Mouse (Mus musculus) heart, adult 8-10 months (tissue): Measurements from ENCODE around the gene Ifitm2. TPM values are rescaled to one million over a fixed set of nuclear protein-coding genes. Genes with fewer than 3 reads are reported as not detected.

Experiments
- DNase-seq: peaks from one replicate; pipeline ENCODE4 v3.0.0; 2022; ENCODE audit warnings: low spot score
- total RNA-seq, 4 experiments: library from RNA; stranded (reverse); gene quantifications; 2 replicates each; pipeline ENCODE4 v1.2.4; 2022

Gene Ifitm2
- total RNA-seq, 4 experiments from 2014 or later, result 86.2 to 101 (median 90.3) TPM

DNA sequence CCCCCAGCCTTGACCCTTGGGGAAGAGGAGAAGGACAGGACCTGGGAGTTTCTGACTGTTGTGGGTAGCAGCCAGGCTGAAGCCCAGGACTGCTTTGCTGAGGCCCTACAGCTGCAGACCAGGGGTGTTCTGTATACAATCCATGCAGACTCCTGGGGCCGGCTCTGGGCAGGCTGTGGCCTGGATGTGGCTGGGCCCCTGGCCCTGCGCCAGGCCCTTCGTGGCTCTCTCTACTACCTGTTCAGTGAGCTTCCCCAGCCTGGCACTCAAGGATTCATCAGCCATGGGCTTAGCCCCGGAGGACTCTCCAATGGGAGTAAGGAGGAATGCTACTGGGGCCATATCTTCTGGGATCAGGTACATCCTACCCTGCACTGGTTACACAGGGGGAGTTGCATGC lies 12.4 kb downstream of the Ifitm2 start:
- no peak for DNase-seq

DNA sequence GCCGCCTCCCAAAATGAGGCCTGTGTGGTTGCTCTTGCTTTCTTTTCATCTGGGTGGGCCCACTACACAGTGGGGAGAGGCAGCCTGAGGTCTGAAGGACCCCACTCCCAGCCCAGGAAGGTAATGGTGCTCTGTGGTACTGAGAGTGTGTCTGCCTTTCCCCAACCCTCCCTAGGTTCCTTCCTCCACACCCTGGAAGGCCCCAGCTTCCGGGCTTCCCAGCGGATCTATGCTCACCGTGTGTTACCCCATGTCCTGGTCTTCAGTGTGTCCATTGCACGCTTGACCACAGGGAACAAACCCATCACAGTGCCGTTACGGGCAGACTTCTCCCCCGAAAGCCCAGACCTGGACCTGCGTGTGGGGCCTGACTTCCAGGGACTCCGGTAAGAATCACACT lies 13.0 kb downstream of the Ifitm2 start:
- DNase-seq, result no peak

DNA sequence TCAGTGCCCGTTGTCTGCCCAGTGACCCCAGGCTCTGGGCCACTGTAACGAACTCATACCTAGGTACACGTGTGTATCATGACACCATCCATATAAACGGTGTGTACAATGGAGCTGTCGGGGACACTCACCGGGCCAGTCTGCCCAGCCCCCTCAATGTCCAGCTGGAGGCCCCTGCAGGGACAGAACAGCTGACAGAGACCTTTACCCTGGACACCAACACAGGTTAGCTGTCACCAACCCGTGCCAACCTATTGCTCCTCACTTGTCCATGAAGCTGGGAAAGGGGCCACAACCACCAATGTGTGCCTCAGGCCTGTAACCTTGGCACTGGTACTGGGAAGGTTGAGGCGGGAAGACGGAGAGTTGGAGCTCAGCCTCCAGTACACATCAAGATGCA lies 13.4 kb downstream of the Ifitm2 start:
- no peak for DNase-seq

DNA sequence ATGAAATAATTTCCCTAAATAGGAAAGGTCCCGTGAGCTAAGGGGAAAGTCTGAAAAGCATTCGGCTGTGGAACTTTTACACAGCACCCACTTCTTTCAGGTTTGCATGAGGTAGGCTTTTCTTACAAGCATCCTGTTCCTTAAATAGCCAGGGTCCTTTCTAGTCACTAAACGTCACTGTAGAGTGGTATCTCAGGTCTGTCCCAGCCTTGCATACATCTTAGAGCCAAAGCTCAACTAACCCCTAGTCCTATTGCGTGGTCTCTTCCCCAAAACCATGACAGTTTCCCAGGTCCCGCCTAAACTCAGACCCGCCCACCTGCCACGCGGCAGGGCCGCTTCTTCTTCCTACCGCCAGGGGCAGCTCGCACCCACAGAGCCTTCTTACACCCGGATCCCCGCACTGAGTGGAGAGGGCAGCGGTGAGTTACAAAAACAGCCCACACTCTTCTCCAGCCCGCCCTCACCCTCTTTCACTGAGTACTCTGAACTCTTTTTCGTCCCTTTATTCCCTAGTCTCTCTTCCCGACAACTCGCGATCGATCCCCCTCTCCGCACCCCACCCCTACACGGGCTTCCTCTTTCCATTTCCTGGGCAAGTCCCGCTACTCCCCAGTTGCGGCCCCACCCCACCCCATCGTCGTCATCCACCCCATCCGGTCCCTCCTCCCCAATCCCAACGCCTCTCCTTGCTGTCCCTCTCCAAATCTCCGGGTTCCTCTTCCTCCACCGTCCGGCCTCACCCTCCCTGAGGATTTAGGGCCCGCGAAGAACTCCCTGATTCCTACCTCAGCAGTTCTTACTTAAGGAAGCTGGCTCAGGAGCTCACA lies 14.3 kb downstream of the Ifitm2 start, which contains the start of gene Pgghg:
Gene Pgghg, plus strand, starts transcription at position 170 of the 830 bp plus-strand sequence.
- DNase-seq, result peak; percentile 92

DNA sequence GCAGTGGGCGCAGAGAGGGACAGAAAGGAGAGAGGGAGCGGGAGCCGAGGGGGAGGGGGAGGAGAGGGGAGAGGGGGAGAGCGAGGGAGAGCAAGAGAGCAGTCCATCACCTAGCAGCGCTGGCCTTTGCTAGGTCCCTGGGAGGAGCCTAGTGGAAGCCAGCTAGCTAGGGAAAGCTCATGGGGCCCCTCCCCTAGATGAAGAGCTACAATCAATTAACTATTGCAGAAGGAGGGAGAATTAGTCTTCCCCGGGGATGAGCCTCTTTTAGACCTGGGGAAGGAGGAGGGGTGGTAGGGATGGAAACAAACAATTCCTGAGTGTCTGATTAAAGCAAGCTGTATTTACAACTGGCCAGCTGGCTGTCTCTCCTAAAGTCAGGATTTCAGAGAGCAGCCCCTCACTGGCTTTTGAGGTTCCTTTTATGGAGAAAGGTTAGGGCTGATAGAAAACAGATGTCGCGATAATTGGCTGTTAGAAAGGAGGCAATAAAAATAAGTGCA lies 16.1 kb downstream of the Ifitm2 start:
- DNase-seq, result no peak

DNA sequence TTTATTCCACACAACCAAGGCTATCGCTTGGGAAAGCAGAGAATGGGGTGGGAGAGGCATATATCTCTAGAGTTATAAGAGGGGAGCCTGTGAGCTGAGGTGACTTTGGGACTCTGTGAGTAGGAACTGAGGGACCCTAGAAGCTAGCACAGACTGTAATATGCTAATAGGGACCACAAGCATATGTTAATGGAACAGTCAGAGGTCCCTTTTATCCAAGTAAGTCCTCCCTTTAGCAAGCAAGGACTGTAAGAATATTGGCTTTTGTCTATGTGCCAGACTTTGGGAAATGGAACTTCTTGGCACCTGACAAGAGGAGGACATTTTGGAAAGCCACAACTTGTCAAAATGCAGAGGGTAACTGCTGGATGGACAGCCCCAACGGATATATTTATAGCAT lies 16.9 kb downstream of the Ifitm2 start:
- DNase-seq, result no peak

- no peak for DNase-seq
These were observed 17.4 kb downstream of the Ifitm2 start for GRCm38 (mm10) chr7:140938436-140938835.

DNA sequence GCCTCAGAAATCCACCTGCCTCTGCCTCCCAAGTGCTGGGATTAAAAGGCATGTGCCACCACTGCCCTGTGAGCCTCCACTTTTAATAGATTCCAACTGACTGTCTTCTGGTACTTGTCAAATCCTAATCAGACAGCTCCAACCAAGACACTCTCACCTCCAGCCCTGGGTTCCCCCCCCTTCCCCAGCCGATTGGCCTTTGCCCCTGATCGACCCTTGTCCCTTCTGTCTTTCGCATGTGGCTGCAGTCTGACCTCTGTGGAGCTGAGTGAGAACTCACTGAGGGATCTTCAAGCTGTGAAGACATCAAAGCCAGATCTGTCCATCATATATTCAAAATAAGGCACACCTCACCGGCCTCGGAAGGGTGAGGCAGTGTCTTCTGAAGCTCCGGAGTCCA lies 28.6 kb downstream of the Ifitm2 start:
- DNase-seq, result no peak

DNA sequence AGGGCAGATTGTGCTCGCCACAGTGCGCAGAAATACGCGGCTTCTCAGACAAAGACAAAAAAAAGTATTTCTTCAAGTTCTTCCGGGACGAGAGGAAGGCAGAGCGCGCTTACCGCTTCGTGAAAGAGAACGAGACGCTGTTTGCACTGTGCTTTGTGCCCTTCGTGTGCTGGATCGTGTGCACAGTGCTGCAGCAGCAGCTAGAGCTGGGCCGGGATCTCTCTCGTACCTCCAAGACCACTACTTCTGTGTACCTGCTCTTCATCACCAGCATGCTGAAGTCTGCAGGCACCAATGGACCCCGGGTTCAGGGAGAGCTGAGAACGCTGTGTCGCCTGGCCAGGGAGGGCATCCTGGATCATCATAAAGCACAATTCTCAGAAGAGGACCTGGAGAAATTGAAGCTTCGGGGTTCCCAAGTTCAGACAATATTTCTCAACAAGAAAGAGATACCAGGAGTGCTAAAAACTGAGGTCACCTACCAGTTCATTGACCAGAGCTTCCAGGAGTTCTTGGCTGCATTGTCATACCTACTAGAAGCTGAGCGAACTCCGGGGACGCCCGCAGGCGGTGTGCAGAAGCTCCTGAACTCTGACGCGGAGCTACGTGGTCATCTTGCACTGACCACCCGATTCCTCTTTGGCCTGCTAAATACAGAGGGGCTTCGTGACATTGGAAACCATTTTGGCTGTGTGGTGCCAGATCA lies 32.6 kb downstream of the Ifitm2 start:
- no peak for DNase-seq

GRCm38 (mm10) chr7:140922398-140923069 lies 33.3 kb downstream of the Ifitm2 start:
- DNase-seq, result no peak

DNA sequence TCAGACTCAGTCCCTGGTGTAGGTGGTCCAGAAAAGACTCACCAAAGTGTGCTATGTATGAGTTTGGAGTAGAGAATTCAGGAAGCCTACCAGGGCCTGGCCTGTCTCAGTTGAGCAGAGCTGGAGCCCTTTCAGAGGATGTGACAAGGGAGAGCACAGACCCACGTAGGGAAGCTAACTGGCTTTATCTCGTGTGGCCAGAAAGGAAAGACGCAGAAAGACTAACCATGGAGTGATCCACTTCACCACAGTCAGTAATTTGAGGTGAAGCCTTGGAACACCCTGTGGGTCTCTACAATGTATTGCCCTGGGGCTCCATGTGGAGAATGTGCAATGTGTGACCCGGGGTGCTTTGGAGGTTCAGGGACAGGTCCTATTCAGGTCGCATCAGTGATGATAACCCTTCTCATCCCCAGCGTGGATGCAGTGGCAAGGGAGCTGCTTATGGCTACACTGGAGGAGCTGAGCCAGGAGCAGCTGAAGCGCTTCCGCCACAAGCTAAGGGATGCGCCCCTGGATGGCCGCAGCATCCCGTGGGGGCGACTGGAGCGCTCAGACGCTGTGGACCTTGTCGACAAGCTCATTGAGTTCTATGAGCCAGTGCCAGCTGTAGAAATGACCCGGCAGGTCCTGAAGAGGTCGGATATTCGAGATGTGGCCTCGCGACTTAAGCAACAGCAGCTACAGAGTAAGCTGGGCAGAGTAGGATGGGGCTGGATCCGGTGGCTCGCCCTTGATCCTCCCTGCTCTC lies 34.4 kb downstream of the Ifitm2 start:
- DNase-seq, result no peak

- no peak for DNase-seq
These were observed 35.3 kb downstream of the Ifitm2 start, which contains the start of gene Nlrp6 for GRCm38 (mm10) chr7:140920418-140921029. Gene Nlrp6, plus strand, starts transcription at chr7:140920902.

- no peak for DNase-seq
These were observed 35.9 kb downstream of the Ifitm2 start for GRCm38 (mm10) chr7:140919911-140920310.

GRCm38 (mm10) chr7:140914031-140914690 lies 41.6 kb downstream of the Ifitm2 start:
- DNase-seq, result no peak

GRCm38 (mm10) chr7:140912846-140913482 lies 42.8 kb downstream of the Ifitm2 start:
- no peak for DNase-seq

DNA sequence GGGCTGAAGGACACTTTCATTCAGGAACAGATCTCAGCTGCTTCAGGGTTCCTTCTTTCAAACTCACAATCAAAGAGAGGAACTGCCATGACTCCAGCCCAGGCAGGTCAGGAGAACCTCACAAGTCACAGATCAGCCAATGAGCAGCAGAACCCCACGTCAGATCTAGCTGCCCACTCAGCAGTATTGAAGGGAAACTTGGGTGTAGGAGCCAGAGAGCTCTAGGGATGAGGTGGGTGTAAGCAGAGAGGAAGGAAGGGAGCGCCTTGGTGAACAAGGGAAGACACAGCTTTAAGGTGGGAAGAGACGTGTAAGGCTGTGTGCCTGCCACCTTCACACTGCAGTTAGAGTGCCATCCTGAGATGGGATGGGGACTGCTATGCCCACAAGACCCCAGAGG lies 43.5 kb downstream of the Ifitm2 start:
- no peak for DNase-seq

GRCm38 (mm10) chr7:140908634-140909107 lies 47.1 kb downstream of the Ifitm2 start:
- DNase-seq, result peak; percentile 80

- DNase-seq, result no peak
These were observed 47.6 kb downstream of the Ifitm2 start for GRCm38 (mm10) chr7:140908181-140908580.

- no peak for DNase-seq
These were observed 48.1 kb downstream of the Ifitm2 start for GRCm38 (mm10) chr7:140907697-140908096.

DNA sequence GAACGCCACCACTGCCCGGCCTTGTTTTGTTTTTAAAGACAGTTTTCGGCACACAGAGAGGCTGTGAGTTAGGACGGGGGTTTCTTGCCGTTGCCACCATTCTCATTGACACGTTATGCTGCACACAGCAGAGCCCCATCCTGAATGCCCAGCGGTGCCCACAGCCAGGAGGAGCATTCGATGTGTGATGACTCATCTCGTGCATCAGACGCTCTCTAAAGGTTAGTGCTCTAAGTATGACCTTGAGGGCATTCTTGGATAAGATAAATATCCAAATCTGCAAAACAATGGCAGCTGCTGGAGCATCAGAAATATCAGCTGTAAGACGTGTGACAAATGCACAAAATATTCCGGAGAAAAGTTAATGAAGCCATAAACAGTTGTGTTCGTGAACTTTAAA lies 48.7 kb downstream of the Ifitm2 start:
- DNase-seq, result no peak
